30 mouse cellular contexts compared by ENCODE assay signal in the genomic region with DNA sequence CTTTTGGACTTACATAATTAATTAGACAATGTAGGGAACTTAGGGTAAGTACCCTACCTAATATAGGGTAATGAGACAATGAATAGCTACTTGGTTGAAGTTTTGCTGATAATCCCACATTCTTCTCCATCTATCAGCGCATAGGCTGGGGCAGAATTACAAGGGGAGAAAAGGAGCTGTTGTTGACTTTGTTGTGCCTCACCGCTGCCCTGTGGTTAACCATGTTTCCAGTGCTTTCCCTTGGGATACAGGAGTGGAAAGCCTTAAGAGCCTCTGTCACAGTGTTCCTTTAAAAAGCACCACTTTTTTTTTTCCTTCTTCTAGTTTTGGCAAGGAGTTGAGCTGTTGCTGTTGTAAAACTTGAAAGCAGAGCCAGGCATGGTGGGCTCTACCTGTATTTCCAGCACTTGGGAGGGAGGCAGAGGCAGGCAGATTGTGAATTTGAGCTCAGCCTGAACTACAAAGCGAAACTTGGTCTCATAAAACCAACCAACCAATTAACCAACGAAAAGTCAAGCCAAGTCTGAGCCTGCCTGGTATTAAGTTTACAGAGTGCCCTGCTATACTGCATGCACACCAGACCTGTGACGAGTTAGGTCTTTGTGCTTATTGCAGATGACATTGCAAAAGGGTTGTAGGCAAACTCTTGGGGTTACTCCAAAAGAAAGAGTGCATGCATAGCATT.
DNase-seq lines count a peak whose midpoint lies in the region; ATAC-seq and TF ChIP-seq lines count a peak whose summit lies in the region.
"Had no signal": no experiment of that assay in that cellular context is flagged by ENCODE, and none has a peak within 500 bp of the region (broad histone marks: within the 10 kb centered on the region; RNA-seq: fewer than 3 reads in every experiment).

No protein-coding gene starts in this region.

- 51% methylated on average over 5 of the region's 5 CpGs for WGBS in kidney, adult 2 months
- WGBS in limb, embryonic 10.5 days: 70% methylated on average over 5 of the region's 5 CpGs
- WGBS in limb, embryonic 15.5 days: 39% methylated on average over 5 of the region's 5 CpGs

- ATAC-seq in limb, embryonic 15.5 days (ENCODE audit: insufficient number of reproducible peaks, low FRiP score, low TSS enrichment, low read depth): peak; percentile 61; the same call in 1 of the 2 replicates
- ATAC-seq: forebrain, postnatal 0 days; intestine, embryonic 16.5 days; liver, embryonic 12.5 days; liver, postnatal 0 days; midbrain, embryonic 16.5 days had no signal

- no peaks in the 10 kb centered on the region for H3K27me3 ChIP-seq in kidney, adult 2 months (replicated peaks; ENCODE audit: control insufficient read depth, insufficient read depth, low read length)
- no peaks in the 10 kb centered on the region for H3K27me3 ChIP-seq in testis, adult 2 months (ENCODE audit: control insufficient read depth, insufficient read depth, low read length)
- H3K27me3 ChIP-seq in limb, embryonic 10.5 days (ENCODE audit: low read depth, poor library complexity, severe bottlenecking): no peaks in the 10 kb centered on the region
- no peaks in the 10 kb centered on the region for H3K27me3 ChIP-seq in limb, embryonic 15.5 days
- H3K27me3 ChIP-seq: embryonic facial prominence, embryonic 15.5 days; forebrain, embryonic 12.5 days; hindbrain, embryonic 13.5 days; liver, embryonic 12.5 days; stomach, embryonic 15.5 days had no signal

- H3K4me1 ChIP-seq in kidney, adult 2 months (ENCODE audit: control insufficient read depth, insufficient read depth, low read length): no peaks in the 10 kb centered on the region
- no peaks in the 10 kb centered on the region for H3K4me1 ChIP-seq in testis, adult 2 months (ENCODE audit: control insufficient read depth, insufficient read depth, low read length)
- peaks cover 19% of the 10 kb centered on the region for H3K4me1 ChIP-seq in limb, embryonic 10.5 days
- H3K4me1 ChIP-seq in limb, embryonic 15.5 days: peaks cover 9% of the 10 kb centered on the region; the same call in 1 of the 2 replicates
- H3K4me1 ChIP-seq: forebrain, embryonic 12.5 days; hindbrain, embryonic 13.5 days; liver, embryonic 12.5 days; midbrain, embryonic 10.5 days; stomach, embryonic 15.5 days had no signal

- no peak overlapping the region for H3K4me3 ChIP-seq in kidney, adult 2 months (ENCODE audit: insufficient read depth, low read depth, low read length)
- H3K4me3 ChIP-seq in testis, adult 2 months (ENCODE audit: control insufficient read depth, low read depth, low read length): no peak overlapping the region
- no peak overlapping the region for H3K4me3 ChIP-seq in limb, embryonic 10.5 days
- H3K4me3 ChIP-seq in limb, embryonic 15.5 days: no peak overlapping the region
- H3K4me3 ChIP-seq: embryonic facial prominence, embryonic 10.5 days; embryonic facial prominence, embryonic 15.5 days; forebrain, embryonic 12.5 days; hindbrain, embryonic 13.5 days; liver, embryonic 12.5 days; midbrain, embryonic 10.5 days; stomach, embryonic 15.5 days had no signal

- no peaks in the 10 kb centered on the region for H3K36me3 ChIP-seq in kidney, adult 2 months (ENCODE audit: control insufficient read depth, insufficient read depth, low read length)
- H3K36me3 ChIP-seq in testis, adult 2 months (ENCODE audit: control insufficient read depth, insufficient read depth, low read length): no peaks in the 10 kb centered on the region
- H3K36me3 ChIP-seq in limb, embryonic 10.5 days: no peaks in the 10 kb centered on the region
- no peaks in the 10 kb centered on the region for H3K36me3 ChIP-seq in limb, embryonic 15.5 days
- H3K36me3 ChIP-seq: embryonic facial prominence, embryonic 10.5 days; embryonic facial prominence, embryonic 15.5 days; forebrain, embryonic 12.5 days; hindbrain, embryonic 13.5 days; liver, embryonic 12.5 days; midbrain, embryonic 10.5 days; stomach, embryonic 15.5 days had no signal

- H3K4me2 ChIP-seq in limb, embryonic 15.5 days: no peak overlapping the region
- H3K4me2 ChIP-seq: embryonic facial prominence, embryonic 15.5 days; forebrain, embryonic 12.5 days; heart, embryonic 11.5 days; hindbrain, embryonic 13.5 days; liver, embryonic 12.5 days; stomach, embryonic 15.5 days had no signal

- H3K27ac ChIP-seq in kidney, adult 2 months (ENCODE audit: insufficient read depth, low read depth, low read length): no peak overlapping the region
- H3K27ac ChIP-seq in testis, adult 2 months (ENCODE audit: control insufficient read depth, insufficient read depth, low read depth, low read length): 0 out of 2 replicates have a peak overlapping the region, but pooled peaks have one; percentile 8
- peak overlapping the region; percentile 17; the same call in 1 of the 2 replicates for H3K27ac ChIP-seq in limb, embryonic 10.5 days
- no peak overlapping the region for H3K27ac ChIP-seq in limb, embryonic 15.5 days
- H3K27ac ChIP-seq: embryonic facial prominence, embryonic 10.5 days; embryonic facial prominence, embryonic 15.5 days; forebrain, embryonic 12.5 days; hindbrain, embryonic 13.5 days; liver, embryonic 12.5 days; midbrain, embryonic 10.5 days; stomach, embryonic 15.5 days had no signal

- TF ChIP-seq POLR2A in kidney, adult 2 months (IDR thresholded peaks at IDR 0.05; ENCODE audit: low read depth, low read length): no peak
- TF ChIP-seq POLR2A in testis, adult 2 months (IDR thresholded peaks at IDR 0.05; ENCODE audit: control insufficient read depth, low read depth, low read length): no peak

- no peak overlapping the region for H3K9ac ChIP-seq in limb, embryonic 15.5 days
- H3K9ac ChIP-seq: embryonic facial prominence, embryonic 15.5 days; forebrain, embryonic 12.5 days; forebrain, postnatal 0 days; hindbrain, embryonic 13.5 days; liver, embryonic 12.5 days; liver, postnatal 0 days; stomach, embryonic 15.5 days had no signal

- DNase-seq in kidney, adult 2 months: peak; percentile 15
- no peak for DNase-seq in kidney, adult 8-10 months
- no peak for DNase-seq in testis, postnatal 14 days (ENCODE audit: low spot score)
- no peak for DNase-seq in limb, embryonic 10.5 days (ENCODE audit: low spot score)
- no peak for DNase-seq in T-cell, adult 2 months (ENCODE audit: low spot score)
- DNase-seq in cerebellum, postnatal 36 days: no peak
- DNase-seq: adrenal gland, adult 8-10 months; cerebellum, adult 2 months; cerebellum, postnatal 14 days; forebrain, postnatal 0 days; gastrocnemius, postnatal 25 days; heart, adult 18-20 months; heart, postnatal 4 days; liver, postnatal 0 days; lung, postnatal 10 days; right cerebral cortex, postnatal 25 days; thymus, adult 18-20 months; thymus, postnatal 25 days had no signal

- H3K9me3 ChIP-seq in limb, embryonic 10.5 days (replicated peaks): no peaks in the 10 kb centered on the region
- H3K9me3 ChIP-seq in limb, embryonic 15.5 days: no peaks in the 10 kb centered on the region
- H3K9me3 ChIP-seq: embryonic facial prominence, embryonic 10.5 days; embryonic facial prominence, embryonic 15.5 days; forebrain, embryonic 12.5 days; hindbrain, embryonic 13.5 days; liver, embryonic 12.5 days; midbrain, embryonic 10.5 days; stomach, embryonic 15.5 days had no signal

- TF ChIP-seq CTCF in kidney, adult 2 months (conservative IDR thresholded peaks at IDR 0.05; ENCODE audit: insufficient read depth, insufficient read length, low read depth, low read length): no peak
- TF ChIP-seq CTCF in testis, adult 2 months (IDR thresholded peaks at IDR 0.05; ENCODE audit: control insufficient read depth, insufficient read depth, insufficient replicate concordance, low read depth, low read length): no peak

Comparison
In these comparisons a context has a peak if more than half of its experiments do, and no peak if none do; other contexts are left out.
1. H3K27ac ChIP-seq: peak in testis, adult 2 months (single experiment) and limb, embryonic 10.5 days (single experiment); none in kidney, adult 2 months (single experiment) and limb, embryonic 15.5 days (single experiment).